Mouse (Mus musculus): ENCODE data around the gene Guca1a.

DNA sequence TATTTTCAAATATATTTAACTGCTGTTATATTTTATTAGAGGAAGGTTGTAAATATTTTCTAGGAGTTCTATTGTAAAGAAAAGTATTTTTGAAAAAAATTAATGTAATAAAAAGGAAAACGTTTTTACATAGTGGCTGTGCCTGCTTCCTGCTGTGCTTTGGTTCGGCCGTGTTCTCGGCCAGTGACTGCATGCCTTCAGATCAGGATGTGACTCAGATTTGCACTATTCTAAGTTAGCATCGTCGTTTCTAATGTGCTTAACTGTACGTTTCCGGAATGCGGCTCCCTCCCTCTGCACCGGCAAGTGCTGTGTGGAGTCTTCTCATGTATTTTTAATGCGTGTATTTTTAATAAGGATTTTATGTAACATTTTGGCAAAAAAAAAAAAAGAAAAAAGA lies 39.0 kb downstream of the Guca1a start:
- TF ChIP-seq EP300 (IDR thresholded peaks at IDR 0.05; ENCODE audit: low read length) (no peak), CTCF (conservative IDR thresholded peaks at IDR 0.05 in 1 of 2, IDR thresholded peaks at IDR 0.05 in 1 of 2; ENCODE audit: low read depth in 2 of 2, low read length in 2 of 2) (no peak), RCOR1 (conservative IDR thresholded peaks at IDR 0.05; ENCODE audit: low read depth, low read length) (no peak), POLR2A (IDR thresholded peaks at IDR 0.05; ENCODE audit: low read depth, low read length) (no peak), ELF1 (IDR thresholded peaks at IDR 0.05; ENCODE audit: low read depth, low read length) (no peak), TCF12 (IDR thresholded peaks at IDR 0.05; ENCODE audit: low read depth, low read length) (no peak), TBP (conservative IDR thresholded peaks at IDR 0.05; ENCODE audit: low read depth, low read length) (no peak)
